Mouse (Mus musculus) liver, embryonic 13.5 days (tissue): Measurements from ENCODE around the gene Arrb1. TPM values are rescaled to one million over a fixed set of nuclear protein-coding genes. Genes with fewer than 3 reads are reported as not detected.
A peak's percentile ranks its signal among the peaks of the same experiment; 100 is the strongest.

Source experiments
- ATAC-seq: fragments of 200-750 bp; cut with Nextera tagmentation; 2 replicates; pipeline ENCODE4 v1.8.0; 2017; ENCODE audit warnings: low read depth, mild to moderate bottlenecking, moderate number of reproducible peaks, moderate library complexity
- DNase-seq: peaks from one replicate; pipeline ENCODE4 v3.0.0; 2022
- H3K27ac ChIP-seq: fragments of 300-500 bp; sonication (generic); 2 replicates; pipeline ENCODE4 v1.5.1; 2015; ENCODE audit warnings: moderate library complexity, mild to moderate bottlenecking, inconsistent platforms
- H3K27me3 ChIP-seq: fragments of 300-500 bp; sonication (generic); 2 replicates; pipeline ENCODE4 v1.6.1; 2015; ENCODE audit warnings: mild to moderate bottlenecking, inconsistent platforms
- H3K36me3 ChIP-seq: fragments of 300-500 bp; sonication (generic); 2 replicates; pipeline ENCODE4 v1.6.1; 2015; ENCODE audit warnings: mild to moderate bottlenecking, inconsistent platforms
- H3K4me1 ChIP-seq: fragments of 300-500 bp; sonication (generic); replicated peaks from 2 replicates; pipeline ENCODE4 v1.6.1; 2015; ENCODE audit warnings: inconsistent platforms
- H3K4me2 ChIP-seq: fragments of 300-500 bp; sonication (generic); 2 replicates; pipeline ENCODE4 v1.6.1; 2015; ENCODE audit warnings: inconsistent platforms, mild to moderate bottlenecking, moderate library complexity
- H3K4me3 ChIP-seq: fragments of 300-500 bp; sonication (generic); replicated peaks from 2 replicates; pipeline ENCODE4 v1.5.1; 2015; ENCODE audit warnings: mild to moderate bottlenecking, inconsistent platforms
- H3K9ac ChIP-seq: fragments of 300-500 bp; sonication (generic); 2 replicates; pipeline ENCODE4 v1.6.1; 2015; ENCODE audit warnings: mild to moderate bottlenecking, inconsistent platforms
- H3K9me3 ChIP-seq: fragments of 300-500 bp; sonication (generic); replicated peaks from 2 replicates; pipeline ENCODE4 v1.6.1; 2016; ENCODE audit warnings: inconsistent platforms
- WGBS: fragments of 180-500 bp; shearing (Covaris S2); methylation state at CpG from one replicate; pipeline ENCODE4 v1.1.7; 2015; ENCODE audit not compliant: insufficient replicate concordance; 5-methylcytosine and 5-hydroxymethylcytosine counted together
- polyA plus RNA-seq: library from polyadenylated mRNA; unstranded; fragments of >200 nt; fragmentation: Nextera tagmentation; extraction: Ambion mirVana; gene quantifications from 2 replicates; pipeline ENCODE4 v1.2.1, GENCODE M21; 2015

Gene Arrb1
- polyA plus RNA-seq, 1 experiment from 2014 or later, result 96.5 TPM

DNA sequence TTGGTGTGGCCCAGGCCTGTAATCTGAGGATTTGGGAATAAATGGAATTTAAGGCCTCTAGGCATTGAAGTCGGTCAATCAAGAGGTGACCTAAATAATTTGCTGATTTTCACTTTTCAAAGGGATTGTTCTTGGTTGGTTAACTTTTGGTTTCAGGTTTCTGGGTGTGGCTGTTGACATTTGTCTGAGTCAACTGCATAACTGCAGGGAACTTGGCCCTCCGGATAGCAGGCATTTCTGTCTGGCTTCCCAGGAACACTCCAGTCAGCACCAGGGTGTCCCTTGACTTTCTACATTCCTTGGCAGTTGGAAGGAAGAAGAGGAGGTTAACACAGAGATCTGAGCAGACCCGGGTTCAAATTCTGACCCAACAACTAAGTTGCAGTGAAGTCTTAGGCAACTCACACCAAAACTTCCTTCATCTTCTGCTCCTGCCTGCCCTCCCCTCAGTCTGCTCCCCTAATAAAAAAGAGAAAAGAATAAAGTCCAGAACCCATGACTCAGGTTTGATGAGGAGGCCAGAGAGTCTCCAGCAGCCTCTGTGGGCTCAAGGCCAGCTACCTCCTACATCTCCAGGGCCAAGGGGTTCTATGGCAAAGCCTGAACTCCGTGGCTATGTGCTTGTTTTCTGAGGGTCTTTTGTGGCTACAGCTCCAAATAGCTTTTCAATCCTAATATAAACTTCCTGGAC is 16.2 kb upstream of the Arrb1 start:
- Histone ChIP-seq H3K27me3 (no peaks in the 10 kb centered on the region), H3K9ac (no peak overlapping the region), H3K27ac (0 out of 2 replicates have a peak overlapping the region, but pooled peaks have one; percentile 32), H3K36me3 (no peaks in the 10 kb centered on the region), H3K4me1 (peaks cover 40% of the 10 kb centered on the region), H3K9me3 (no peaks in the 10 kb centered on the region), H3K4me2 (no peak overlapping the region), H3K4me3 (no peak overlapping the region)
- DNase-seq (no peak), ATAC-seq (no peak)
- WGBS, result 63% methylated on average over 4 of the region's 4 CpGs

DNA sequence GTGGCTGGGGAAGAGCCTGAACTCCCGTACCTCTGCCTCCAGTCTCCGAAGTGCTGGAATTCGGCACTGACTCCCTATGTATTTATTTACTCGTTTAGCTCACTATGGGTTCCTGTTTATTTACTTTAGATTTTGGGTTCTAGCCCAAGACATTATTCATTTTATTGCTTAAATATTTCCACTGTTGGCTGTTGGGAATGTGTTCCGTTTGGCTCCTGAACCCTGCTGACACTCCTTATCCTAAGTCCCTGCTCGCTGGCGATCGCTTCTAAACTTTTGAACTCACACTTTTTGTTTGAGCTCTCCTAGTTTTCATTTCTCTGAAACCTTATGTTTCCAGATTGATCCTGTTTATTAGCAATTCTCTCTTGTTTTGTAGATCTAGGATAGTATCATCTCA is 12.1 kb upstream of the Arrb1 start:
- WGBS, result 78% methylated on average over 8 of the region's 8 CpGs
- Histone ChIP-seq H3K9me3 (no peaks in the 10 kb centered on the region), H3K36me3 (no peaks in the 10 kb centered on the region), H3K9ac (no peak overlapping the region), H3K4me2 (no peak overlapping the region), H3K4me1 (peaks cover 17% of the 10 kb centered on the region), H3K27ac (no peak overlapping the region), H3K27me3 (no peaks in the 10 kb centered on the region), H3K4me3 (no peak overlapping the region)
- no peak for ATAC-seq
- DNase-seq, result no peak

DNA sequence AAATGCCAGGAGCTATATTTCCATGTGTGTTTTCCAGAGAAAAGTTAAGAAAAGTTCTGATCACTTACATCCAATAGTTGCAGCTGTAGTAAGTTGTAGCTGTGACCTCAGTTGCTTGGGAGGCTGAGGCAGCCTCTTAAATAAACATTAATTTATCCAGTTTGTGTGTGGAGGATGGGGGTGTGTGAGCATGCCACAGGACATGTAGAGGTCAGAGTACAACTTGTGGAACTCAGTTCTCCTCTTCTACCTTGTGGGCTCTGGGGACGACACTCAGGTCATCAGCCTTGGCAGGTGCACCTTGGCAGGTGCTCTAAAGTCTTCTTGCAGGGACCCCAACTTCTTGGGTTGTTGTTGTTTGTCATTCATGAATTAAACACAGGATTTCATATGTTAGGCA is 11.4 kb upstream of the Arrb1 start:
- Histone ChIP-seq H3K4me1 (peaks cover 18% of the 10 kb centered on the region), H3K27ac (no peak overlapping the region), H3K4me2 (no peak overlapping the region), H3K4me3 (no peak overlapping the region), H3K9ac (no peak overlapping the region), H3K9me3 (no peaks in the 10 kb centered on the region), H3K27me3 (no peaks in the 10 kb centered on the region), H3K36me3 (no peaks in the 10 kb centered on the region)
- DNase-seq, result no peak
- 70% methylated on average over 1 of the region's 1 CpGs for WGBS
- no peak for ATAC-seq

DNA sequence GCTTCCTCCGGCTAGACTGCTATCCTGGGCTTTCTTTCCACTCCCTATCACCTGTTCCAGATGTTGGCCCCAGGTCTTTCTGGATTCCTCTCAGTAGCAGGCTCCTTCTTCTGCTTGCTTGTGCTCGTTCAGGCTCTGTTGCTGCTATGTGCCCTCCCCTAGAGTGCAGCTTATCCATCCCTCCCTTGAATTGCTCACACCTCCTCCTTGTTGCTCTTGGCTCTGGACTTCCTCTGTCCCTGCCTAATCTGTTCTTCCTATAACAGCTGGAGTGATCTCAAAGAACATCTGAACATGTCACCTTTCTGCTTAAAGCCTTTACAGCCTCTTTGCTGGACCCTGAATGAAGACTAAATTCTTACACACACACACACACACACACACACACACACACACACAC is 6.7 kb upstream of the Arrb1 start:
- ATAC-seq, result no peak
- WGBS, result 29% methylated on average over 2 of the region's 2 CpGs
- Histone ChIP-seq H3K27ac (0 out of 2 replicates have a peak overlapping the region, but pooled peaks have one; percentile 19), H3K4me3 (no peak overlapping the region), H3K9me3 (no peaks in the 10 kb centered on the region), H3K27me3 (no peaks in the 10 kb centered on the region), H3K36me3 (no peaks in the 10 kb centered on the region), H3K9ac (no peak overlapping the region), H3K4me1 (peaks cover 57% of the 10 kb centered on the region), H3K4me2 (no peak overlapping the region)
- no peak for DNase-seq

DNA sequence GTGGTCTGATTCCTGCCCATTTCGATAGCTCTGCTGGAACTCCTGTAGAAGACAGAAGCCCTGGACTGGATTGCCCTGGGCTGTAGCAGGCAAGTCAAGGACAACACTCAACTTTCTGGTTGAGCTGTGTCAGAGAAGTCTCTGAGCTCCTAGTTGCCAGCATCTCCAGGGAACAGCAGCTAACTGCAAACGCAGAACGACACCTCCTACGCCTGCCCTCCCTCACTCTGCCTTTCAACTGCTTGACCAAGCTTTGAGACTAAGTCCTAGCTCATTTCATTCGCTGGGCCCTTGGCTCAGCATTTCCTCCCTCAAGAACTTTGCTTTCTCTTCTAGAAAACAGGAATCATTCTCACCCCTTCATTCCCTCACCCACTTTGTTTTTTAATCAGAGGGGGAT is 5.9 kb upstream of the Arrb1 start:
- H3K36me3 ChIP-seq, result no peaks in the 10 kb centered on the region
- peaks cover 61% of the 10 kb centered on the region for H3K4me1 ChIP-seq
- H3K9ac ChIP-seq, result no peak overlapping the region
- DNase-seq, result no peak
- H3K9me3 ChIP-seq, result no peaks in the 10 kb centered on the region
- H3K27ac ChIP-seq, result peak overlapping the region; percentile 97
- H3K4me2 ChIP-seq, result no peak overlapping the region
- no peak overlapping the region for H3K4me3 ChIP-seq
- no peak for ATAC-seq
- H3K27me3 ChIP-seq, result no peaks in the 10 kb centered on the region
- WGBS, result 62% methylated on average over 5 of the region's 5 CpGs

DNA sequence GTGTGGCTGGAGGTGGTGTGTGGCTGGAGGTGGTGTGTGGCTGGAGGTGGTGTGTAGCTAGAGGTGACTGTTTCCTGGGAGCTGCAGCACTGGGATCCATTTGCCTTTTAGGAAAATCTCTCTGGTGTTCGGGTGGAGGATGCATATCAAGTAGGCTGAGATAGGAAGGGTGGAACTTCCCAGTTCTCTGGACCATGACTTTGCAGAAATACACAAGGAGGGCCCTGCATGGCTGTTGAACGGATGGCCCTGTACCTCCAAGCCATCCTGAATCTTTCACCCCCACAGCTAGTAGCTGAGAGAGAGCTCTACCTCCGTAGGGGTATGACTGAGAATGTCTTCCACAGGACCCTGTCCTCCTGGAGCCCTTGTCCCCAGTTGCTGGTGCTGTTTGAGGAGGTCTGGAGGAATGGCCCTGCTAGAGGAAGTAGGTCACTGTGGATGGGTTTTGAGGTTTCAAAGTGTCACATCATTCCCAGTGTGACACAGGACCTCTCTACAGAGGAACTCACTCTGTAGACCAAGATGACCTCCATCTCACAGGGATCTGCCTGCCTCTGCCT is 3.8 kb upstream of the Arrb1 start:
- H3K9me3 ChIP-seq, result no peaks in the 10 kb centered on the region
- peak overlapping the region; percentile 97 for H3K27ac ChIP-seq
- H3K4me1 ChIP-seq, result peaks cover 79% of the 10 kb centered on the region
- ATAC-seq (peak; percentile 56), DNase-seq (peak; percentile 53)
- peak overlapping the region; percentile 60 for H3K4me2 ChIP-seq
- no peaks in the 10 kb centered on the region for H3K36me3 ChIP-seq
- WGBS, result 19% methylated on average over 3 of the region's 3 CpGs
- peak overlapping the region; percentile 64 for H3K9ac ChIP-seq
- H3K27me3 ChIP-seq, result no peaks in the 10 kb centered on the region
- H3K4me3 ChIP-seq, result peak overlapping the region; percentile 16

DNA sequence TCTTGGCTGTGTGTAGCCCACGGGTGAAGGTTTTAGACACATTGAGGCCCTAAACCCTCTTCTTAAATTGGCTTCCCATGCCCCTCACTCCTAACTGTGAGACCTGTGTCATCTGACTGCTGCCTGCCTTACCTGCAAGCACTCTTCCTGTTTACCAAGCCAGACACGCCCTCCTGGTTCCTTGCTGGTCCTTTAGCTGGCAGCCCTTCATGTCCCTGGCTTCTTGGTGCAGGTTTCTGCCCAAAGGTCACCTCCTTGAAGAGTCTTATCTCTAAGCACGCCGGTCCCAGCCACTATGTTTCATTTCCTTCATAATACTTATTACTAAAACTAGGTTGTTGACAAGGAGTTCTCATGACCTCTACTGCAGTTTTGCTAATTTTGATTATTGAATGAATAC is 2.7 kb upstream of the Arrb1 start:
- H3K27me3 ChIP-seq, result no peaks in the 10 kb centered on the region
- DNase-seq, result no peak
- H3K9me3 ChIP-seq, result no peaks in the 10 kb centered on the region
- peak overlapping the region; percentile 64 for H3K9ac ChIP-seq
- H3K36me3 ChIP-seq, result no peaks in the 10 kb centered on the region
- 29% methylated on average over 4 of the region's 4 CpGs for WGBS
- H3K4me2 ChIP-seq, result peak overlapping the region; percentile 60
- no peak for ATAC-seq
- H3K4me1 ChIP-seq, result peaks cover 90% of the 10 kb centered on the region
- H3K27ac ChIP-seq, result peak overlapping the region; percentile 97
- no peak overlapping the region for H3K4me3 ChIP-seq

DNA sequence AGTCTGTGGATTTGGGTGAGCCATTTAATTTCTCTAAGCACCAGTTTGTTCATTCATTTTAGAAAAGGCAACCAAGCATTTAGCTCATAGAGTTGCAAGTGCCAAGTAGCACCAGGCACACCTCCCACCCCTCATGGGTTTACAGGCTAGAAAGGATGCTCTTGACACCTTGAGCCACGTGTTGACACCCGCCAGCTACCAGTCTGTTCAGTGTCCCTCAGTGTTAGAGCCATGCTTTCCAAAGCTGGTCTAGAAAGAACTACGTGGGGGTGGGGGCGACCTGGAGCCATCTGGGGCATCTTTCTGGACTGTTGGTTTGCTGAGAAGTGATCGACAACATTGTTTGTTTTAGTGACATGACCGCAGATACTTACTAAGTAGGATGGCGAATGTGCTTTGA is 1.7 kb upstream of the Arrb1 start:
- Histone ChIP-seq H3K9ac (no peak overlapping the region), H3K4me1 (peaks cover 94% of the 10 kb centered on the region), H3K4me2 (no peak overlapping the region), H3K27ac (peak overlapping the region; percentile 97), H3K9me3 (no peaks in the 10 kb centered on the region), H3K4me3 (no peak overlapping the region), H3K27me3 (no peaks in the 10 kb centered on the region), H3K36me3 (no peaks in the 10 kb centered on the region; the same call in 1 of the 2 replicates)
- DNase-seq (no peak), ATAC-seq (no peak)
- WGBS, result 78% methylated on average over 7 of the region's 7 CpGs

DNA sequence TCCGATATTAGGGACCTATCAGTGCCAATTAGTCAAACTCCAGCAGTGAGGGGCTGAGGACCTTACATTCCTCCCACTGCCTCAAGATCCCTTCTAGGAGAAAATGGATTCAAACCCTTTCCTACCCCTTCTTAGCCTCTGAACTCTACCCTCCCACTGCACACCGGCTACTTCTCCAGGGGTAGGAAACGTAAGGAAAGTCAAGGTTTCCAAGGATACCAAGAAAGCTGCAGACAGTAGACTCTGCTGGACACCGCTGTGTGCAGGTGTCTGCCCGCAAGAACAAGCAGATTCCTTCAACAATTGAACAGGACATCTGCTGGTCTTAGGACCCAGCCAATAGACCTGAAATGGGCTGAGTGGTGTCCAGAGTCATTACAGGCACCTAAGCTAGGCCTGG is 765 bp upstream of the Arrb1 start:
- ATAC-seq (no peak), DNase-seq (no peak)
- peak overlapping the region; percentile 96 for H3K4me2 ChIP-seq
- H3K27ac ChIP-seq, result peak overlapping the region; percentile 97
- no peaks in the 10 kb centered on the region; the same call in 1 of the 2 replicates for H3K36me3 ChIP-seq
- 47% methylated on average over 5 of the region's 5 CpGs for WGBS
- H3K9me3 ChIP-seq, result no peaks in the 10 kb centered on the region
- peak overlapping the region; percentile 57 for H3K9ac ChIP-seq
- no peaks in the 10 kb centered on the region for H3K27me3 ChIP-seq
- peaks cover 97% of the 10 kb centered on the region for H3K4me1 ChIP-seq
- peak overlapping the region; percentile 86 for H3K4me3 ChIP-seq

DNA sequence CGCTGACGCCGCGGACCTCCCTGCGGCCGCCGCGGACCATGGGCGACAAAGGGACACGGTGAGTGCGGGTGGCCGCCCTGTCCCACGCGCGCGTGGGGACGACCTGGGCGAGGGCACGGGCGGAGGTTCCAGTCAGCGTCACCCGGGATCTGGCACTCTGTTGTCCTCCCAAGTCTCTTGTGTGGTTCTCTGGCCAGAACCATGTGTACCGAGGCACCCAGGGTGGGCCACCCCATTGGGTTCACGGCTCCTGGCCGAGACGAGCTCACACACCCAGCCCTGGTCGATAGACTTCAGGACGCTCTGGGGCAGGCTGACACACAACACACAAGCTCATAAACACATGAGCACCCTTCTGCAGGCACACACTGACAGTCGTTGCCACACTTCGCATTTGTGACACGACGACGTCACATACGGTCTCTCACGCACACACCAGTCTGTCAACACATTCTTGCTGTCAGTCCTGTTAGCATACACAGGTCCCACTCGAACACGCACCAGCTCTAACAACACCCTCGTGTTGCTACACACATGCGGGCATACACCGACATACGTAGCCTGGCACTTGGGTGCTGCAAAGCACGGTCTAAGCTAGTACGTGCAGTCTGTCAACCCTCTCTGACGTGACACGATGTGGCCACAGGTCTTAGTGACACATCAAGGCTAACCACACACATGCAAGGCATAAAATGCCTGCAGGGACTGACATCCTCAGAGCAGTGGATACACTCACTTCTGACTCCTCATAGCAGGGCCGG is 655 bp downstream of the Arrb1 start:
- ATAC-seq (peak; percentile 29), DNase-seq (peak; percentile 44)
- Histone ChIP-seq H3K27ac (peak overlapping the region; percentile 97), H3K9ac (peak overlapping the region; percentile 99), H3K4me3 (peak overlapping the region; percentile 86), H3K9me3 (no peaks in the 10 kb centered on the region), H3K36me3 (no peaks in the 10 kb centered on the region; the same call in 1 of the 2 replicates), H3K4me2 (peak overlapping the region; percentile 96), H3K4me1 (peaks cover 97% of the 10 kb centered on the region), H3K27me3 (no peaks in the 10 kb centered on the region)
- WGBS, result 3% methylated on average over 46 of the region's 46 CpGs

DNA sequence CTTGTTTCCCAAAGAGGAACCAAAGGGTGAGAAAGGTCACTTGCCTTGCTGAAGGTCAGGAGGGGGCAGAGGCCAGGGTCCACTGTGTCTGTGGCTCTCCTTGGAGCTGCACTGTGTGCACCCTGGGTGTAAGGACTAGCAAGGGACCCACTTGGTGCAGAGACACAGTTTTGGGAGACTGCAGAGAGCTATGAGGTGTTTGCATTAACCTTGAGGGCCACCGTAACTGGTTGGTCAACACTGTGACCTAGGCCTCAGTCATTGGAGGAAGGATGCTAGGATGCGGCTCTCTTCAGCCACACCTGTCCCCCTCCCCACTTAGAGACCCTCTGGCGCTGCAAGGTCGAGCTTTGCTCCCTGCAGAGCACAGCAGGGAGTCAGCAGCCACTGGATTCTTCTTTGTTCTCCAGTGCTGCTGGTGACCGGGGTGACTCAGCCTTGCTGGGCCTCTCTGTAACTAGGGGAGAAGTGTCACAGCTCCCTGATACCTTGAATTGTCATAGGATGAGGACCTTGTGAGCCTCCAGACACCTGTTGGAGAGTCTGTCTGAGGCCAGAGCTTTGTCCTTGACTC is 2.0 kb downstream of the Arrb1 start:
- Histone ChIP-seq H3K4me3 (peak overlapping the region; percentile 86), H3K27ac (peak overlapping the region; percentile 97), H3K36me3 (peaks cover 4% of the 10 kb centered on the region), H3K4me1 (peaks cover 97% of the 10 kb centered on the region), H3K4me2 (peak overlapping the region; percentile 96), H3K9me3 (no peaks in the 10 kb centered on the region), H3K27me3 (no peaks in the 10 kb centered on the region), H3K9ac (peak overlapping the region; percentile 99)
- 54% methylated on average over 5 of the region's 5 CpGs for WGBS
- ATAC-seq (no peak), DNase-seq (no peak)
